Mouse (Mus musculus): Measurements from ENCODE around the gene Tmem177.

Gene Tmem177

DNA sequence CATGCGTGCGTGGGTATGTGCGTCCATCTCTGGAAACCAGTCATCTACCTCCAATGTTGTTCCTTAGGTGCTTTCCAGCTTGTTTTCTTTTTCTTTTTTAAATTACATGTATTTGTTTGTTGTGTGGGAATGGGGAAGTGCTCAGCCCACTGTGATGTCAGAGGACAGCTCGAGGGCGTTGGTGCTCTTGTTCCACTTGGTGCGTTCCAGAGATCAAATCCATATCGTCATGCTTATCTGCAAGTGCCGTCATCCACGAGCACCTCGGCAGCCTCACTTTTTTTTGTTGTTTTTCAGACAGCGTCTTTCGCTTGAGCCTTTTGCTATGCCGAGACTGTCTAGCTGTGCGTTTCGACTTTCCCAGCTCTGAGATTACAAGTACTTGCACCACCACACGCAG, 23.7 kb downstream of the Tmem177 start:
- no peak for DNase-seq (ENCODE audit: low spot score)

GRCm38 (mm10) chr1:119886320-119886719, 26.7 kb downstream of the Tmem177 start:
- DNase-seq (ENCODE audit: low spot score) = no peak

GRCm38 (mm10) chr1:119884272-119884671, 28.7 kb downstream of the Tmem177 start:
- no peak for DNase-seq (ENCODE audit: low spot score)

- no peak for DNase-seq (ENCODE audit: low spot score)
Measured at GRCm38 (mm10) chr1:119878909-119879308, 34.1 kb downstream of the Tmem177 start.

- no peak for DNase-seq (ENCODE audit: low spot score)
Measured at GRCm38 (mm10) chr1:119877469-119877868, 35.5 kb downstream of the Tmem177 start.

DNA sequence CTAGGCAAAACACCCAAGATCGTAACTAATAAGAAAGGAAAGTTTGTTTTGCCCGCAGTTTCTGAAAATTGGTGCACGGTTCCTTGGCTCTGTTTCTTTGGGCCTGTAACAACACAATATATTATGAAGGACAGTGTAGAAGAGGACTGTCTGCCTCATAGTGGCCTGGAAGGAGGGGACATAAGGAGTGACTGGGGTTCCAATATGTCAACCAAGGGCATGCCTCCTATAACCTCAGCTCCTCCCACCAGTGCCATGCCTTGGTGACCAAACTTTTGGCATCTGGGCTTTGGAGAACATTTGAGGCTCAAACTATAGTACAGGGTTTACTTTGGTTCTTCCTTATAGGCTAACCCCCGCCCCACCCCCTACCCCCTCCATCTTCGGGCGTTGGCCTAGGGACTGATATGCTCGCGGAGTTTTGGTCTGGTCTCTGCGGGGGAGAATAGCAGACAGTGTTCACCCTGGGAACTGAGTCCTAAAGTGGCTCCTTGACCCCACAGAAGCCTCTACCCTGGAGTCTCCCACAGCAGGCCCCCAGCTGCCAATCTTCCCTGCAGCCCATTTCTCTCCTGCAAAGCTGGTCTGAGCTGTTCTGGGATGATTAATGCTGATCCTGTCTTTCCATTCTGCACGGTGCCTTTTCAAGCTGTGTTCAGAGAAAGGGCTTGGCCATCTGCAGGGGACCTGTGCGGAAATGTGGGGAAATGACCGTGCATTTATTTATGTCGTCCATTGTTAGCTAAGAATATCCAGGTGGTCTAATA, 44.4 kb downstream of the Tmem177 start:
- no peak for DNase-seq (ENCODE audit: low spot score)

- DNase-seq (ENCODE audit: low spot score) = no peak
Measured at GRCm38 (mm10) chr1:119867300-119867699, 45.7 kb downstream of the Tmem177 start.

DNA sequence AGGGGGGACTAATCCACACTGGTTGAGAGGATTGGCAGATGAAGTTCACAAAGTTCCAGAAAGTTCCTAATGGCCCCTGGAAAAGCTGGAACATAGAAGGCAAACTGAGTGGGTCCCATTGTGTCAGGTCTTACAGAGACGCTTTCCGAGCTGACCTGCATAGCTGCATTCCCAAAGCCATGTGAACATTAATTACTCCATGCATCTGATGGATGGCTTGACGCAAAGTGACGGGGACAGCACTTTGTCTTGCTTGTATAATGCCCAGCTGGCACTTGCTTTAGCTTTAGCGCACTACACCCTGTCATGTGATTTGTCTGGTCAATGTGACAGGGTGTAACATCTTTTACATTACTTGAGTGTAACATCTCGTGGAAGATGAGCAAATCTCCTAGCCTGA, 47.7 kb downstream of the Tmem177 start:
- no peak for DNase-seq (ENCODE audit: low spot score)

GRCm38 (mm10) chr1:119863507-119864296, 49.3 kb downstream of the Tmem177 start:
- no peak for DNase-seq (ENCODE audit: low spot score)

- no peak for DNase-seq (ENCODE audit: low spot score)
Measured at GRCm38 (mm10) chr1:119859566-119859965, 53.4 kb downstream of the Tmem177 start.

Measured in urinary bladder, postnatal 14 days (tissue).